Mouse (Mus musculus): ENCODE measurements around the gene Akap7. TPM values are rescaled to one million over a fixed set of nuclear protein-coding genes. Genes with fewer than 3 reads are reported as not detected.
A peak's percentile ranks its signal among the peaks of the same experiment; 100 is the strongest.

The Akap7 gene
- polyA plus RNA-seq, 1 experiment from 2014 or later, result 22.2 TPM

GRCm38 (mm10) chr10:25327511-25327910, 19.8 kb upstream of the Akap7 start:
- 81% methylated on average over 6 of the region's 6 CpGs for whole genome bisulfite sequencing
- no peak overlapping the region for H3K4me2 ChIP-seq (ENCODE audit: low read depth, severe bottlenecking)
- H3K27me3 ChIP-seq (ENCODE audit: control insufficient read depth, insufficient read depth, low read length), result no peaks in the 10 kb centered on the region
- no peak overlapping the region for H3K9ac ChIP-seq (ENCODE audit: low read length)
- H3K9me3 ChIP-seq (ENCODE audit: control insufficient read depth, low read length), result no peaks in the 10 kb centered on the region
- no peak for ATAC-seq (ENCODE audit: insufficient number of reproducible peaks, low FRiP score, low TSS enrichment, low read depth)
- no peaks in the 10 kb centered on the region for H3K36me3 ChIP-seq (ENCODE audit: control insufficient read depth, insufficient read depth, low read length)
- no peak for DNase-seq (ENCODE audit: low spot score)
- no peak overlapping the region for H3K27ac ChIP-seq (replicated peaks; ENCODE audit: low read depth, low read length)
- H3K4me1 ChIP-seq (ENCODE audit: control insufficient read depth, insufficient read depth, low read length), result no peaks in the 10 kb centered on the region
- H3K4me3 ChIP-seq (ENCODE audit: low read depth, low read length), result no peak overlapping the region

- H3K9ac ChIP-seq (ENCODE audit: low read length), result no peak overlapping the region
- H3K9me3 ChIP-seq (ENCODE audit: control insufficient read depth, low read length), result no peaks in the 10 kb centered on the region
- no peak overlapping the region for H3K4me2 ChIP-seq (ENCODE audit: low read depth, severe bottlenecking)
- DNase-seq (ENCODE audit: low spot score) (no peak), ATAC-seq (ENCODE audit: insufficient number of reproducible peaks, low FRiP score, low TSS enrichment, low read depth) (no peak)
- 81% methylated on average over 4 of the region's 4 CpGs for WGBS
- no peak overlapping the region for H3K27ac ChIP-seq (replicated peaks; ENCODE audit: low read depth, low read length)
- H3K36me3 ChIP-seq (ENCODE audit: control insufficient read depth, insufficient read depth, low read length), result no peaks in the 10 kb centered on the region
- no peaks in the 10 kb centered on the region for H3K4me1 ChIP-seq (ENCODE audit: control insufficient read depth, insufficient read depth, low read length)
- H3K27me3 ChIP-seq (ENCODE audit: control insufficient read depth, insufficient read depth, low read length), result no peaks in the 10 kb centered on the region
- no peak overlapping the region for H3K4me3 ChIP-seq (ENCODE audit: low read depth, low read length)
These were observed 18.0 kb upstream of the Akap7 start for GRCm38 (mm10) chr10:25325690-25326089.

- H3K4me3 ChIP-seq (ENCODE audit: low read depth, low read length), result no peak overlapping the region
- no peaks in the 10 kb centered on the region for H3K4me1 ChIP-seq (ENCODE audit: control insufficient read depth, insufficient read depth, low read length)
- WGBS, result 91% methylated on average over 4 of the region's 4 CpGs
- no peak overlapping the region for H3K4me2 ChIP-seq (ENCODE audit: low read depth, severe bottlenecking)
- H3K27ac ChIP-seq (replicated peaks; ENCODE audit: low read depth, low read length), result no peak overlapping the region
- DNase-seq (ENCODE audit: low spot score) (no peak), ATAC-seq (ENCODE audit: insufficient number of reproducible peaks, low FRiP score, low TSS enrichment, low read depth) (no peak)
- H3K27me3 ChIP-seq (ENCODE audit: control insufficient read depth, insufficient read depth, low read length), result no peaks in the 10 kb centered on the region
- H3K9ac ChIP-seq (ENCODE audit: low read length), result no peak overlapping the region
- H3K9me3 ChIP-seq (ENCODE audit: control insufficient read depth, low read length), result no peaks in the 10 kb centered on the region
- H3K36me3 ChIP-seq (ENCODE audit: control insufficient read depth, insufficient read depth, low read length), result no peaks in the 10 kb centered on the region
These were observed 13.5 kb upstream of the Akap7 start for GRCm38 (mm10) chr10:25321198-25321597.

- no peak overlapping the region for H3K9ac ChIP-seq (ENCODE audit: low read length)
- no peak for DNase-seq (ENCODE audit: low spot score)
- H3K27me3 ChIP-seq (ENCODE audit: control insufficient read depth, insufficient read depth, low read length), result no peaks in the 10 kb centered on the region
- ATAC-seq (ENCODE audit: insufficient number of reproducible peaks, low FRiP score, low TSS enrichment, low read depth), result no peak
- H3K9me3 ChIP-seq (ENCODE audit: control insufficient read depth, low read length), result no peaks in the 10 kb centered on the region
- no peak overlapping the region for H3K4me2 ChIP-seq (ENCODE audit: low read depth, severe bottlenecking)
- H3K4me1 ChIP-seq (ENCODE audit: control insufficient read depth, insufficient read depth, low read length), result 0 out of 2 replicates have a peak, but pooled peaks cover 3% of the 10 kb centered on the region
- no peak overlapping the region for H3K27ac ChIP-seq (replicated peaks; ENCODE audit: low read depth, low read length)
- no peak overlapping the region for H3K4me3 ChIP-seq (ENCODE audit: low read depth, low read length)
- no peaks in the 10 kb centered on the region for H3K36me3 ChIP-seq (ENCODE audit: control insufficient read depth, insufficient read depth, low read length)
These were observed 11.9 kb upstream of the Akap7 start for GRCm38 (mm10) chr10:25319531-25319930.

GRCm38 (mm10) chr10:25318405-25318804, 10.7 kb upstream of the Akap7 start:
- H3K4me1 ChIP-seq (ENCODE audit: control insufficient read depth, insufficient read depth, low read length), result 0 out of 2 replicates have a peak, but pooled peaks cover 3% of the 10 kb centered on the region
- H3K36me3 ChIP-seq (ENCODE audit: control insufficient read depth, insufficient read depth, low read length), result no peaks in the 10 kb centered on the region
- no peak for DNase-seq (ENCODE audit: low spot score)
- 83% methylated on average over 5 of the region's 5 CpGs for WGBS
- no peak overlapping the region for H3K4me2 ChIP-seq (ENCODE audit: low read depth, severe bottlenecking)
- H3K9me3 ChIP-seq (ENCODE audit: control insufficient read depth, low read length), result no peaks in the 10 kb centered on the region
- ATAC-seq (ENCODE audit: insufficient number of reproducible peaks, low FRiP score, low TSS enrichment, low read depth), result no peak
- H3K4me3 ChIP-seq (ENCODE audit: low read depth, low read length), result no peak overlapping the region
- no peak overlapping the region for H3K27ac ChIP-seq (replicated peaks; ENCODE audit: low read depth, low read length)
- no peak overlapping the region for H3K9ac ChIP-seq (ENCODE audit: low read length)
- H3K27me3 ChIP-seq (ENCODE audit: control insufficient read depth, insufficient read depth, low read length), result no peaks in the 10 kb centered on the region

GRCm38 (mm10) chr10:25317665-25318064, 10.0 kb upstream of the Akap7 start:
- no peaks in the 10 kb centered on the region for H3K36me3 ChIP-seq (ENCODE audit: control insufficient read depth, insufficient read depth, low read length)
- H3K4me1 ChIP-seq (ENCODE audit: control insufficient read depth, insufficient read depth, low read length), result 0 out of 2 replicates have a peak, but pooled peaks cover 3% of the 10 kb centered on the region
- ATAC-seq (ENCODE audit: insufficient number of reproducible peaks, low FRiP score, low TSS enrichment, low read depth) (no peak), DNase-seq (ENCODE audit: low spot score) (no peak)
- no peak overlapping the region for H3K4me2 ChIP-seq (ENCODE audit: low read depth, severe bottlenecking)
- H3K27me3 ChIP-seq (ENCODE audit: control insufficient read depth, insufficient read depth, low read length), result no peaks in the 10 kb centered on the region
- H3K27ac ChIP-seq (replicated peaks; ENCODE audit: low read depth, low read length), result no peak overlapping the region
- H3K9ac ChIP-seq (ENCODE audit: low read length), result no peak overlapping the region
- no peaks in the 10 kb centered on the region for H3K9me3 ChIP-seq (ENCODE audit: control insufficient read depth, low read length)
- H3K4me3 ChIP-seq (ENCODE audit: low read depth, low read length), result no peak overlapping the region

GRCm38 (mm10) chr10:25313856-25314584, 6.3 kb upstream of the Akap7 start:
- Histone ChIP-seq H3K4me2 (ENCODE audit: low read depth, severe bottlenecking) (peak overlapping the region; percentile 31), H3K27ac (replicated peaks; ENCODE audit: low read depth, low read length) (no peak overlapping the region), H3K4me3 (ENCODE audit: low read depth, low read length) (no peak overlapping the region), H3K9ac (ENCODE audit: low read length) (no peak overlapping the region), H3K36me3 (ENCODE audit: control insufficient read depth, insufficient read depth, low read length) (no peaks in the 10 kb centered on the region), H3K4me1 (ENCODE audit: control insufficient read depth, insufficient read depth, low read length) (0 out of 2 replicates have a peak, but pooled peaks cover 3% of the 10 kb centered on the region), H3K27me3 (ENCODE audit: control insufficient read depth, insufficient read depth, low read length) (no peaks in the 10 kb centered on the region), H3K9me3 (ENCODE audit: control insufficient read depth, low read length) (no peaks in the 10 kb centered on the region)
- 3% methylated on average over 17 of the region's 17 CpGs for WGBS
- ATAC-seq (ENCODE audit: insufficient number of reproducible peaks, low FRiP score, low TSS enrichment, low read depth) (peak; percentile 67; the same call in 1 of the 2 replicates), DNase-seq (ENCODE audit: low spot score) (peak; percentile 68)

GRCm38 (mm10) chr10:25311554-25312212, 4.0 kb upstream of the Akap7 start:
- Histone ChIP-seq H3K9ac (ENCODE audit: low read length) (no peak overlapping the region), H3K9me3 (ENCODE audit: control insufficient read depth, low read length) (no peaks in the 10 kb centered on the region), H3K4me2 (ENCODE audit: low read depth, severe bottlenecking) (no peak overlapping the region), H3K4me1 (ENCODE audit: control insufficient read depth, insufficient read depth, low read length) (0 out of 2 replicates have a peak, but pooled peaks cover 3% of the 10 kb centered on the region), H3K4me3 (ENCODE audit: low read depth, low read length) (no peak overlapping the region), H3K27ac (replicated peaks; ENCODE audit: low read depth, low read length) (no peak overlapping the region), H3K36me3 (ENCODE audit: control insufficient read depth, insufficient read depth, low read length) (no peaks in the 10 kb centered on the region), H3K27me3 (ENCODE audit: control insufficient read depth, insufficient read depth, low read length) (no peaks in the 10 kb centered on the region)
- DNase-seq (ENCODE audit: low spot score) (no peak), ATAC-seq (ENCODE audit: insufficient number of reproducible peaks, low FRiP score, low TSS enrichment, low read depth) (no peak)
- WGBS, result 78% methylated on average over 9 of the region's 9 CpGs

Measured in limb, embryonic 11.5 days (tissue).